Mouse (Mus musculus) hindbrain, embryonic 11.5 days (tissue): Measurements from ENCODE around the gene Omd. TPM values are rescaled to one million over a fixed set of nuclear protein-coding genes. Genes with fewer than 3 reads are reported as not detected.
"Not testable (repeated sequence)": the region's sequence is repeated elsewhere in the genome, so short reads cannot be mapped to it uniquely, and the experiment has no call there.

Experiments
- ATAC-seq: fragments of 200-750 bp; cut with Nextera tagmentation; 2 replicates; pipeline ENCODE4 v1.8.0; 2017; ENCODE audit warnings: mild to moderate bottlenecking, moderate TSS enrichment, moderate library complexity; ENCODE audit not compliant: low FRiP score
- DNase-seq: peaks from one replicate; pipeline ENCODE4 v3.0.0-alpha.2; 2015; ENCODE audit warnings: low spot score
- H3K27ac ChIP-seq: fragments of 300-500 bp; sonication (generic); 2 replicates; pipeline ENCODE4 v1.5.1; 2014; ENCODE audit warnings: mild to moderate bottlenecking, low read depth, low read length
- H3K27me3 ChIP-seq: fragments of 300-500 bp; sonication (generic); 2 replicates; pipeline ENCODE4 v1.6.1; 2014; ENCODE audit warnings: mild to moderate bottlenecking, low read length, moderate library complexity, mixed read lengths; ENCODE audit not compliant: control insufficient read depth, insufficient read depth
- H3K36me3 ChIP-seq: fragments of 300-500 bp; sonication (generic); 2 replicates; pipeline ENCODE4 v1.6.1; 2014; ENCODE audit warnings: mild to moderate bottlenecking, low read length, moderate library complexity, mixed read lengths; ENCODE audit not compliant: control insufficient read depth, insufficient read depth
- H3K4me1 ChIP-seq: fragments of 300-500 bp; sonication (generic); replicated peaks from 2 replicates; pipeline ENCODE4 v1.6.1; 2014; ENCODE audit warnings: low read length, mixed read lengths; ENCODE audit not compliant: control insufficient read depth, insufficient read depth
- H3K4me2 ChIP-seq: fragments of 300-500 bp; sonication (generic); replicated peaks from 2 replicates; pipeline ENCODE4 v1.6.1; 2014; ENCODE audit warnings: mild to moderate bottlenecking, low read depth, low read length
- H3K4me3 ChIP-seq: fragments of 300-500 bp; sonication (generic); 2 replicates; pipeline ENCODE4 v1.5.1; 2014; ENCODE audit warnings: low read depth, low read length
- H3K9ac ChIP-seq: fragments of 300-500 bp; sonication (generic); 2 replicates; pipeline ENCODE4 v1.6.1; 2014; ENCODE audit warnings: low read depth, low read length
- H3K9me3 ChIP-seq: fragments of 300-500 bp; sonication (generic); 2 replicates; pipeline ENCODE4 v1.6.1; 2016; ENCODE audit warnings: low read length; ENCODE audit not compliant: control insufficient read depth
- WGBS: fragments of 180-500 bp; shearing (Covaris S2); extraction: QIAGEN DNeasy Blood & Tissue Kit; methylation state at CpG from one replicate; pipeline ENCODE4 v1.1.7; 2014; 5-methylcytosine and 5-hydroxymethylcytosine counted together
- polyA plus RNA-seq: library from polyadenylated mRNA; unstranded; fragments of >200 nt; fragmentation: Nextera tagmentation; extraction: Ambion mirVana; gene quantifications from 2 replicates; pipeline ENCODE4 v1.2.1, GENCODE M21; 2014

The Omd gene
- polyA plus RNA-seq, 1 experiment from 2014 or later: 1.1 TPM

- 90% methylated on average over 8 of the region's 8 CpGs for WGBS
- ATAC-seq: no peak
Observed at GRCm38 (mm10) chr13:49584307-49585005, 2.2 kb downstream of the Omd start.

DNA sequence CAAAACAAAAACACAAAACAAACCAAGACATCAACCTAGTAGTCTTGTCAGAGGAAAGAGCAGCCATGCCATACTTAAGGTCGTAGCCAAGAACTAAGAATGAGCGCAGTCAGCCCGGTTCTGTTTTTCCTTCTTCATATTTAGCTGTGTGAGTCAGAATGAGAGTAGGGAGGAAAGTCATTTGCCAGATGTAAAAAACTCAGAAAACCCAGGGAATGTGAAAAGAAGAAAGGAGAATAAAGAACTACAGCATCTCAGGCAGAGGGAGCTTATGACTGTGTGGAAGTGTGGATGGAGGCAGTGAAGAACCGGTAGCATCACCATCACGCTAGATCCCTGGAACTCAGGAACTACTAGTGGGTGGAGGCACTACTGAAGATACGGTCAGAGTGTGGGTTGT is 3.8 kb downstream of the Omd start:
- Histone ChIP-seq H3K4me3 (no peak overlapping the region), H3K4me2 (no peak overlapping the region), H3K4me1 (no peaks in the 10 kb centered on the region), H3K9ac (no peak overlapping the region), H3K36me3 (no peaks in the 10 kb centered on the region), H3K27ac (no peak overlapping the region), H3K27me3 (no peaks in the 10 kb centered on the region), H3K9me3 (no peaks in the 10 kb centered on the region)
- ATAC-seq (no peak), DNase-seq (no peak)
- 96% methylated on average over 6 of the region's 6 CpGs for WGBS

More at GRCm38 (mm10) chr13:49584307-49585005, 2.2 kb downstream of the Omd start:
- no peak overlapping the region for H3K9ac ChIP-seq
- no peak overlapping the region for H3K4me2 ChIP-seq
- H3K4me1 ChIP-seq: no peaks in the 10 kb centered on the region
- H3K4me3 ChIP-seq: no peak overlapping the region
- H3K27me3 ChIP-seq: no peaks in the 10 kb centered on the region
- H3K36me3 ChIP-seq: no peaks in the 10 kb centered on the region
- no peak for DNase-seq
- H3K27ac ChIP-seq: no peak overlapping the region
- H3K9me3 ChIP-seq: no peaks in the 10 kb centered on the region

DNA sequence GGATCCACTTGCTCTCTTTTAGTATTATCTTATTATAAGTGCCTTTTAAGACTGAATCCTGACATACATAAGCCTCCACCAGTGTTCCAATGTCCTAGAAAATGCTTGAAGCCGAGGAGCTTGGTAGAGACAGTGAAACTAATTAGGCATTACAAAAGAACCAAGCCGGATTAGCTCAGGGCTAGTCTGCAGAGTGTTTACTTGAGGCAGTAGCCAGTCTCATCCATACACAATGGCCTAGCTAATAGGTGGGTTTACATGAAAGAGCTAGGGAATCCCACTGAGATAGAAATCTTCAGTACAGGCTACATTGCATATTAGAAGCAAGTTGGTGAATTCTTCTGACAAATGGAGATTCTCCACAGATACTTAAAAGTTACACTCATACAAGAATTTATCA is 20.3 kb downstream of the Omd start:
- not testable (repeated sequence) for H3K9ac ChIP-seq, H3K27ac ChIP-seq, H3K9me3 ChIP-seq, ATAC-seq, H3K36me3 ChIP-seq, H3K4me1 ChIP-seq, H3K27me3 ChIP-seq, H3K4me3 ChIP-seq, H3K4me2 ChIP-seq, DNase-seq
- WGBS: 73% methylated on average over 2 of the region's 2 CpGs

- DNase-seq (no peak), ATAC-seq (no peak)
- Histone ChIP-seq H3K9me3 (no peaks in the 10 kb centered on the region), H3K4me1 (no peaks in the 10 kb centered on the region), H3K36me3 (no peaks in the 10 kb centered on the region), H3K4me3 (no peak overlapping the region), H3K27me3 (no peaks in the 10 kb centered on the region), H3K4me2 (no peak overlapping the region), H3K9ac (no peak overlapping the region), H3K27ac (no peak overlapping the region)
Observed at GRCm38 (mm10) chr13:49603603-49604002, 21.3 kb downstream of the Omd start.

DNA sequence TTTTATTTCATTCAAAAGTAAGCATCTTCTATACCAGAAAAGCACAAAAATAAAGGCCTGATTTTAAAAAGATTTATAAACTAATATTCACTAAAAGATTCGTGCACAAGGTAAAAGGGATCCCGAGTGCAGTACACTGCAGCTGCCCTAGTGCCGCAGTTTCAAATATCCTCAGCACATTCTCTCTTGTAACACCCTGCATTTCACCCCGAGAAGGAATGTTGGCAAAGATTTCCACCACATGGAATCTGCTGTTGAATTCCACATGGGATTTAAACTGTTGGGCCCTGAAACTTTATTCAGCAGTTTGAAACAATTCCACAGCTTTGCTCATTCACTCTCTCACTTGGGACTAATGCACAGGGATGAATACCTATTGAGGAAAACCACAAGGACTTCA is 25.5 kb downstream of the Omd start, which contains the start of gene Ogn:
TSS of gene Ogn (plus strand) at position 333 of the 400 bp plus-strand sequence.
- Histone ChIP-seq H3K4me2 (no peak within 1 kb of the TSS), H3K9ac (no peak within 1 kb of the TSS), H3K4me3 (no peak within 1 kb of the TSS), H3K27me3 (no peaks in the 10 kb centered on the region), H3K4me1 (no peaks in the 10 kb centered on the region), H3K27ac (no peak within 1 kb of the TSS), H3K36me3 (no peaks in the 10 kb centered on the region), H3K9me3 (no peaks in the 10 kb centered on the region)
- ATAC-seq (no peak), DNase-seq (peak; percentile 4)
- WGBS: 79% methylated on average over 4 of the region's 4 CpGs

DNA sequence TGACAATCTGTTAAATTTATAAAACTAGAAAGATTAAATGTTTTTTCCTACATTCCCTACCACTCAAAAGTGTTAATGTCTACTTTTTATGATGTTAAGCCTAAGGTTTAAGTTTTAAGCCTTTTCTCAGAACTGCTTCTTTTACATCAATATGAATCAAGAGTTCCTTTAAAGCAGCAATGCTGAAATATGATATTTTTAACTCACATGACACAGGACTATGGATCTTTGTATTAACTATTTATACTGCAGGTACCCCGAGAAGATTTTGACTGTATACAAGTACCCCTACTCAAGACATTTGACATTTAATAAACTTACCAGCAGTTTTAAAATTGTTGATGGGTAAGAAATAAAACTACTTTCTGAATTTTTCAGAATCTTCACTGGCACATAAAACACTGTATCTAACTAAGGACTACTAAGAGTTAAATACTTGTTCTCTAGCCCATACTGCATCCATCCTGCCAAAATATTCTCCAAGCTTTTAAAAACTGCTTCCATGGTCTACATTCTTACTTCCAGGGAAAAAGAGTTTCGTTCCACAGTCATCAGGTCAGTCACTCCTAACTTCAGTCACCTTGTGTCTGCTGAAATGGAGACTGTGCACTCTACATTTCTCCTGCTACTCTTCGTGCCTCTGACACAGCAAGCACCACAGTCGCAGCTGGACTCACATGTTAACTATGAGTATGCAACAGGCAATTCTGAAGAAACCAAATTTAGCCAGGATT is 26.5 kb downstream of the Omd start:
- Histone ChIP-seq H3K27me3 (no peaks in the 10 kb centered on the region), H3K4me2 (no peak overlapping the region), H3K27ac (no peak overlapping the region), H3K9me3 (no peaks in the 10 kb centered on the region), H3K36me3 (no peaks in the 10 kb centered on the region), H3K4me1 (no peaks in the 10 kb centered on the region), H3K9ac (no peak overlapping the region), H3K4me3 (no peak overlapping the region)
- DNase-seq (no peak), ATAC-seq (no peak)
- 79% methylated on average over 4 of the region's 4 CpGs for WGBS

DNA sequence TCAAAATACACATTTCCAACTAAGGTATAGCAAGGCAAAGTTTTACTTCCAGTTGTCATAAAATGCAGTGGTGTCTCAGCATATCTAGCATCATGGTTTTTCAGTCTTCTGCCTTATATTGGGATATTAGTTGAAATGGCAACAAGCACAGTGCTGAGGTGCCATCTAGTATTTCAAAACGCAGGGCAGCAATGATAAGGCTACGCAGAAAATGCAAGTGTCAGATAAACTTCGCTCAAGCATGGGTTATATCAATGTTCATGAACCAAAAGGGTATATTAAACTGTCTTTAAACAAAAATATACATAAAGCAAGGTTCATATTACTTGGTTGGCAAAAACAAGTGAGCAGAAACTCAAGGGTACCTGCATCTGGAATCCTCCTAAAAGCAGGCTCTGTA is 34.8 kb downstream of the Omd start:
- DNase-seq: no peak
- 95% methylated on average over 3 of the region's 3 CpGs for WGBS
- Histone ChIP-seq H3K27me3 (no peaks in the 10 kb centered on the region), H3K9ac (no peak overlapping the region), H3K4me1 (no peaks in the 10 kb centered on the region), H3K36me3 (no peaks in the 10 kb centered on the region), H3K4me3 (no peak overlapping the region), H3K27ac (no peak overlapping the region), H3K9me3 (no peaks in the 10 kb centered on the region), H3K4me2 (no peak overlapping the region)
- ATAC-seq: no peak

GRCm38 (mm10) chr13:49618365-49618764 is 36.1 kb downstream of the Omd start:
- DNase-seq (no peak), ATAC-seq (no peak)
- no peak overlapping the region for H3K4me3 ChIP-seq
- no peaks in the 10 kb centered on the region for H3K9me3 ChIP-seq
- H3K4me1 ChIP-seq: no peaks in the 10 kb centered on the region
- H3K27me3 ChIP-seq: no peaks in the 10 kb centered on the region
- no peak overlapping the region for H3K27ac ChIP-seq
- no peak overlapping the region for H3K9ac ChIP-seq
- H3K36me3 ChIP-seq: no peaks in the 10 kb centered on the region
- H3K4me2 ChIP-seq: no peak overlapping the region

GRCm38 (mm10) chr13:49623216-49623615 is 41.0 kb downstream of the Omd start:
- DNase-seq: no peak

More at GRCm38 (mm10) chr13:49623216-49623615, 41.0 kb downstream of the Omd start:
- WGBS: 91% methylated on average over 1 of the region's 1 CpGs
- no peak overlapping the region for H3K9ac ChIP-seq
- H3K4me2 ChIP-seq: no peak overlapping the region
- H3K36me3 ChIP-seq: no peaks in the 10 kb centered on the region
- ATAC-seq: no peak
- H3K27me3 ChIP-seq: no peaks in the 10 kb centered on the region
- no peaks in the 10 kb centered on the region for H3K9me3 ChIP-seq
- H3K4me3 ChIP-seq: no peak overlapping the region
- no peak overlapping the region for H3K27ac ChIP-seq
- H3K4me1 ChIP-seq: no peaks in the 10 kb centered on the region
